Mouse (Mus musculus): ENCODE results near the gene Serp2. TPM values are rescaled to one million over a fixed set of nuclear protein-coding genes. Genes with fewer than 3 reads are reported as not detected.

The Serp2 gene
- polyA plus RNA-seq, 1 experiment from 2014 or later: 125 TPM

DNA sequence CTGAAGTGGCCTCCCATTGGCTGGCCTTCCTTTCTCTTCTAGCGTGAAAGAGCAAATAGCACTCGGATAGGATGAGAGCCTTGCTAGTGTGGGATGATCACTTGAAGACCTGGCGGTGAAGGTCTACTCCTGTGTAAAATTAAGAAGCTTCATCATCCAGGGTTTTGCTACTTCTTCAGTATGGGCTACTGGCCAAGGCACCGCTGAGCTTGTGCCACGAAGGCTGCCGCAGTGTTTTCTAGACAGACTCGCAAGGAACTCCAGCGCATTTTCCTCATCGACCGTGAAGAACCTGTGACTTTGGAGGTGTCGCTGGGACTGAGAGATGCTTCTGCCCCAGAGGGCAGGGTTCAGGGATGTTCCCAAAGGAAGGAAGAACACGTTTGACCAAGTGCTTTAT lies 36.0 kb upstream of the Serp2 start:
- H3K27me3 ChIP-seq: no peaks in the 10 kb centered on the region
- H3K27ac ChIP-seq (replicated peaks): no peak overlapping the region
- H3K4me3 ChIP-seq: no peak overlapping the region
- H3K4me2 ChIP-seq (replicated peaks): no peak overlapping the region
- no peaks in the 10 kb centered on the region for H3K36me3 ChIP-seq
- H3K9me3 ChIP-seq: no peaks in the 10 kb centered on the region
- H3K4me1 ChIP-seq: no peaks in the 10 kb centered on the region
- no peak overlapping the region for H3K9ac ChIP-seq (replicated peaks)
- ATAC-seq (replicated peaks): no peak
- 84% methylated on average over 12 of the region's 12 CpGs for WGBS

DNA sequence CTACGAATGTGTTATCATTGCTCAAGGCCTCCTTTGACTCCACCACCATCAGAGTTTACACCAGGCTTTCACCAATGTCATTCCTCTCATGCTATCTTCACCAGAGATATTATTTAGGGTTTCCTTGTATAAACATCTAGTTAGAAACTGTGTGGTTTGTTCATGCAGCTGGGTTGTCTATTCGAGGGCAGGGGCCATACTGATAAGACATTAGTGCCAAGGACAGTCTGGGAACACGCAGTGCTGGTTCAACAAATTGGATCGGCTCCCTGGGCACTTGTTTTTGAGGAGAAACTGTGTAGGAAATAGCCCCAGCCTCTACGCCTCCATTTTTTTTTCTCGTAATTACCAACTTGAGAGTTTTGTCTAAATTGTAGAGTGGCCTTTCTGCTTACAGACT lies 35.4 kb upstream of the Serp2 start:
- Histone ChIP-seq H3K4me3 (no peak overlapping the region), H3K9ac (replicated peaks) (no peak overlapping the region), H3K36me3 (no peaks in the 10 kb centered on the region), H3K4me2 (replicated peaks) (no peak overlapping the region), H3K4me1 (no peaks in the 10 kb centered on the region), H3K9me3 (no peaks in the 10 kb centered on the region), H3K27me3 (no peaks in the 10 kb centered on the region), H3K27ac (replicated peaks) (no peak overlapping the region)
- WGBS: 90% methylated on average over 6 of the region's 6 CpGs
- ATAC-seq (replicated peaks): no peak

DNA sequence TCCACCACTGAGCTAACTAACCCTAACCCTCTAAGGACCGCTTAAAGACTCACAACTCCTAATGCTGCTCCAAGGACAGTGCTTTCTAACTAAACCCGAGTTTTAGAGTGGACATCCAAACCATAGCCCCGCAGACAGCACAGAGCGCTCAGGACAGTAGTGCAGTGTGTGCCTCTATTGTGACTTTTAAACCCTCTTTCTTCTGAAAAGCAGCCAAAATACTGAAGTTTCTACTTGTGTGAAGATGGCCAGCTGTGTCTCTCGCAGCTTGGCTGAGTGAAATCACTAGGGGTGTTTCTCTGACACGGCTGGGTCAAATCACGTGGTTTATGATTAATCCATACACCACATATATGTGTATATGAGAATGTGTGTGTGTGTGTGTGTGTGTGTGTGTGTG lies 33.4 kb upstream of the Serp2 start:
- H3K27ac ChIP-seq (replicated peaks): no peak overlapping the region
- ATAC-seq (replicated peaks): no peak
- no peak overlapping the region for H3K4me2 ChIP-seq (replicated peaks)
- no peaks in the 10 kb centered on the region for H3K27me3 ChIP-seq
- H3K4me3 ChIP-seq: no peak overlapping the region
- WGBS: 86% methylated on average over 7 of the region's 7 CpGs
- no peaks in the 10 kb centered on the region for H3K36me3 ChIP-seq
- no peaks in the 10 kb centered on the region for H3K9me3 ChIP-seq
- no peak overlapping the region for H3K9ac ChIP-seq (replicated peaks)
- no peaks in the 10 kb centered on the region for H3K4me1 ChIP-seq

DNA sequence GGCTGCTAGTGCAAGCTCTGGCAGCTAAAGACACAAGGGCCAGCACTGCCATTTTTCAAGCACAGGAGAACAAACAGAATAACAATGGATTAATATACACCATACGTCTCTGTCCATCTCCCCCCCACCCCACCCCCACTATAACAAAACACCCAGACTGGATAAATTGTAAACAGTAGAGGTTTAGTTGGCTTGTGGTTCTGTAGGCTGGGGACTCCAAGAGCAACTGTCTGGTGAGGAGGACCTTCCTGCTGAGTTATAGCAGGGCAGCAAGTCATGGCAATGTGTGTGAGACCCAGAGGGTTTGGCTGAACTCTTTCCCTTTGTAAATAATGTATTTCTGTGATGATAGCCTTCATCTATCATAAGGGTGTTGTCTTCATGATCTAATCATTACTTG lies 33.0 kb upstream of the Serp2 start:
- H3K36me3 ChIP-seq: no peaks in the 10 kb centered on the region
- no peak overlapping the region for H3K27ac ChIP-seq (replicated peaks)
- no peaks in the 10 kb centered on the region for H3K4me1 ChIP-seq
- 81% methylated on average over 1 of the region's 1 CpGs for WGBS
- H3K27me3 ChIP-seq: no peaks in the 10 kb centered on the region
- no peak for ATAC-seq (replicated peaks)
- no peak overlapping the region for H3K4me3 ChIP-seq
- H3K9ac ChIP-seq (replicated peaks): no peak overlapping the region
- no peaks in the 10 kb centered on the region for H3K9me3 ChIP-seq
- no peak overlapping the region for H3K4me2 ChIP-seq (replicated peaks)

DNA sequence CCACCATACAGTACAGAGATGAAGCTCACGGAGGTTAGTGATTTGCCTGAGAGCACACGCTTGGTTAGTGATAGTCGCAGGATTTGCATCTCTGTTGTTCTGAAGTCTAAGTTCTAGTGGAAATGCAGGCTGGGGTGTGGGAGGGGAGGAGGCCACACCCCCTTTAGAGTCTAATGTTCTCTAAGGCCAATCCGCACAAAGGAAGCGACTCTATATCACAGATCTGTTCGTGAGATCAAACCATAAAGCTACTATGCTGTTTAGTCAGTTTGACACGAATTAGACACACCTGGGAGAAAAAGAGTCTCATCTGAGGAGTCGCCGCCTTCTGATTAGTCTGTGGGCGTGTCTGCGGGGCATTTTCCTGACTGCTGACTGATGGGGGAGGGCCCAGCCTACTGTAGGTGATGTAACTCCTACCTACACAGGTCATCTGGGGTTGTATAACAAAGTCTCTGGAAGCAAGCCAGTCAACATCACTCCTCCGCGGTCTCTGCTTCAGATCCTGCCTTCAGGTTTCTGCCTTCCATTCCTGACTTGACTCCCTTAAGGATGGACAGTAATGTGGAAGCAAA lies 29.2 kb upstream of the Serp2 start:
- no peaks in the 10 kb centered on the region for H3K9me3 ChIP-seq
- no peaks in the 10 kb centered on the region for H3K36me3 ChIP-seq
- H3K27me3 ChIP-seq: no peaks in the 10 kb centered on the region
- no peak overlapping the region for H3K4me3 ChIP-seq
- ATAC-seq (replicated peaks): no peak
- no peak overlapping the region for H3K4me2 ChIP-seq (replicated peaks)
- no peaks in the 10 kb centered on the region for H3K4me1 ChIP-seq
- 43% methylated on average over 13 of the region's 13 CpGs for WGBS
- H3K27ac ChIP-seq (replicated peaks): no peak overlapping the region
- H3K9ac ChIP-seq (replicated peaks): no peak overlapping the region

DNA sequence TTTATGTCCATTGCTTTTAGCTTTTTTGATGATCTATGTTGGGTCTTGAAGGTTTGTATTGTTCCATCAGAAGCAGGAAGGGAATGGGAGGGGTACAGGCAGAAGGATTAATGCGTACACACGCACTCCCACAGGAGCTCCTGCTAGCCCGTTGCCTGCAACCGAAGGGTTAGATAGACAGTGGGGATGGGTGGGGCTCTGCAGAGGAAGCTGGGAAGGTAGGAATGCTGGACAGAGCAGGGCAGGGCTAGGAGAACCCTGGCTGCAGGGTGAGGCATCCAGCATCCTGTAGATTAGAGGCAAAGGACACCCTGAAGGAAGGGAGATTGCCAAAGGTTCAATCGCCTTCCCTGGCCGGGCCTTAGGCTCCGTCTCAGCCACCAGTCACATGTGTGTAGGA lies 27.3 kb upstream of the Serp2 start:
- Histone ChIP-seq H3K27me3 (no peaks in the 10 kb centered on the region), H3K9ac (replicated peaks) (no peak overlapping the region), H3K4me1 (no peaks in the 10 kb centered on the region), H3K9me3 (no peaks in the 10 kb centered on the region), H3K4me3 (no peak overlapping the region), H3K27ac (replicated peaks) (no peak overlapping the region), H3K4me2 (replicated peaks) (no peak overlapping the region), H3K36me3 (no peaks in the 10 kb centered on the region)
- 82% methylated on average over 7 of the region's 7 CpGs for WGBS
- no peak for ATAC-seq (replicated peaks)

DNA sequence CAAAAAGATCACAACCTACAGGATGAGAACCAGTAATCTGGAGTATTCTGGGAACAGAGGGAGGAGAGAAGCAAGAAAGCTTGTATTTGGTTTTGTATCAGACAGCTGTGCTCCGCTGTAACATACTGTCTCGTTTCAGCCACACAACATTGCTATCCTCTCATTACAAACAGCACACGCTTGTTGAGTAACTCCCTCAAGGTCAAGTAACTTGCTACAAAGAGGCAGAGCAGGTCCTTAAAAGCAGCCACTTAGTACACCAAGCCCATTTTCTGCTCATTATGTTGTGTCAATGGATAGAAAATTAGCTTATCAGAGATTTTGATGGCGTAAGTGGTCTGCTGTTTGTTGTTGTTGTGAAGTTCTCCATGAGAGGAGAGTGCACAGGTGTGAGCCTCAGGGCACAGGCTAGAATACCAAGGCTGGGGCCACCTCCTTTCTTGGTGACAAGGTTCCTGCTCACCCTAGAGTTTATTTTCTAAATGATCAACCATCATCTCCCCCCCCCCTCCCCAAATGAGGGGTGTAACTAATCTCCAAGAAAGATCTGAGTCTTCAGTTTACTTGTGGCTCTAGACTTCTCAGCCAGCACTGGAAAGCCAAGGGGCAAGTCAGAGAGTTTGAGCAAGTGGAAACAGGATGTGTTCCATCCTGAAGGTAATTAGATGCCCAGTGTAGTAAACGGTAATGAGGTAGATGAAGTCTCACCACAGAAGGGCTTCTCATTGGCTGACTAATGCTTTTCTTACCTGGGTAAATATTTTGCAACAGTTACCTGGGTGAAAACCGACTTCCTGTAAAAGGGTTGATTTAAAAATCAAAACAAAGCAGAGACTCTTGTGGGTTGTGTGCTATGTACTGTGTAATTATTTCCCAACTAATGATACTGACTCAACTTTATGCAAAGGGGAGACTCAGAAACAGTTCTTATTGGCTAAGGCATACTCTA lies 25.6 kb upstream of the Serp2 start:
- no peaks in the 10 kb centered on the region for H3K9me3 ChIP-seq
- H3K36me3 ChIP-seq: no peaks in the 10 kb centered on the region
- H3K27ac ChIP-seq (replicated peaks): no peak overlapping the region
- no peak overlapping the region for H3K9ac ChIP-seq (replicated peaks)
- H3K4me1 ChIP-seq: peaks cover 14% of the 10 kb centered on the region
- H3K27me3 ChIP-seq: no peaks in the 10 kb centered on the region
- 79% methylated on average over 6 of the region's 6 CpGs for WGBS
- no peak overlapping the region for H3K4me2 ChIP-seq (replicated peaks)
- no peak for ATAC-seq (replicated peaks)
- H3K4me3 ChIP-seq: no peak overlapping the region

DNA sequence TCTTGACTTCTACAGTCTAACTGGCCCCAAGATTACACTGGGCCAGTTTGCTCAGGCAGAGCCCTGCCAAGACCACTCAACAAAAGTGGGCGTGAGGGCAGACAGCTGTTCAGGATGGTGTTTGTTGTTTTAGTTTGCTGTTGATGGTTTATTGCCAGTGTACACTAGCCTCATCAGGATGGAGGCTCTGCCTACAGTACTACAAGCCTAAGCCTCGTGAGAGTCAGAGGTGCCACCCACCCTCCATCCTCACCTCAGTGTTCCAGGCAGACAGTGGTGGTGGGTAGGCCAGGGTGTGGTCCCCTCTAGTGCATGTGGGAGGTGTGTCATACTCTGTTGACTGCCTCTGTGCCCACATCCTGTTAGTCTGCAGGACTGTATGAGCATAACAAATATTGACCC lies 23.0 kb upstream of the Serp2 start:
- Histone ChIP-seq H3K27me3 (no peaks in the 10 kb centered on the region), H3K4me3 (no peak overlapping the region), H3K4me1 (peaks cover 21% of the 10 kb centered on the region), H3K9ac (replicated peaks) (no peak overlapping the region), H3K9me3 (no peaks in the 10 kb centered on the region), H3K36me3 (no peaks in the 10 kb centered on the region), H3K27ac (replicated peaks) (no peak overlapping the region), H3K4me2 (replicated peaks) (no peak overlapping the region)
- ATAC-seq (replicated peaks): no peak
- WGBS: 76% methylated on average over 2 of the region's 2 CpGs

DNA sequence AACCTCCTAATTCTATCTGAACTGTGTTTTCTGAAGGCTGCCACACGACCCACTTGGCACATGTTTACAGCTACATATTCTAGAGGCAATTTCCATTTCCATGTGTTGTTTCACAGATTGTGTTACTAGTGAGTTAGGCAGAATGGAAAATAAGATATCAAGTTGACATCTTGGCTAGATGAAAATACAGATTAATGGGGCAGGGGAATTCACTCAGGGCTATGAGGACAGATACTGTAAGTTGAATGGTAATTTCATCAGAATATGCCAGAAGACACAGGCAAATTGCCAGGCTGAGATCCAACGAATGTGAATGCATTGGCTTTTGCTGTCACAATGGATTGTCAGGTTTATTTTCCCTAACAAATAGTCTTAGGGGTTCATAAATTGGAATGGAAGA lies 21.2 kb upstream of the Serp2 start:
- Histone ChIP-seq H3K4me2 (replicated peaks) (no peak overlapping the region), H3K36me3 (no peaks in the 10 kb centered on the region), H3K27me3 (no peaks in the 10 kb centered on the region), H3K4me1 (peaks cover 21% of the 10 kb centered on the region), H3K4me3 (no peak overlapping the region), H3K27ac (replicated peaks) (peak overlapping the region; percentile 78), H3K9ac (replicated peaks) (no peak overlapping the region), H3K9me3 (no peaks in the 10 kb centered on the region)
- 19% methylated on average over 2 of the region's 2 CpGs for WGBS
- ATAC-seq (replicated peaks): peak; percentile 72

DNA sequence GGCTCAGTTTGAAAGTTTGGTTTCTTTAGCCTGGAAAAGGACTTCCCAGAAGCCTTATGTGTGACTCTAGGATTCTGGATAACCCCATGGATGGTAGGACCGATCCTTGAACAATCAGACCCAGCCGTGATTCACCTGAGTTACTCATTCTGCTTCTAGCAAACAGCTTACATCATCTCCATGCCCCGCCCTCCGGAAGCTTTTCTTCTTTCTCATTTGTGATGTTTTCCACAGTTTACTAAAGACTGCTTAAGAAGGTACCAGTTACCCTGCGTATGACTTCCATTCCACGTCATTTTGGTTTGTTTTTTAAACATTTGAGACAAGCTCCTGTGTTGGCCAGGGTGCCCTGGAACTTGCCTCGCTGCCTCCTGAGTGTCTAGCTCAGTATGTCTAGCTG lies 13.6 kb upstream of the Serp2 start:
- Histone ChIP-seq H3K9me3 (no peaks in the 10 kb centered on the region), H3K4me2 (replicated peaks) (no peak overlapping the region), H3K27ac (replicated peaks) (no peak overlapping the region), H3K4me3 (no peak overlapping the region), H3K27me3 (no peaks in the 10 kb centered on the region), H3K4me1 (no peaks in the 10 kb centered on the region), H3K9ac (replicated peaks) (no peak overlapping the region), H3K36me3 (no peaks in the 10 kb centered on the region)
- no peak for ATAC-seq (replicated peaks)
- WGBS: 90% methylated on average over 7 of the region's 7 CpGs

DNA sequence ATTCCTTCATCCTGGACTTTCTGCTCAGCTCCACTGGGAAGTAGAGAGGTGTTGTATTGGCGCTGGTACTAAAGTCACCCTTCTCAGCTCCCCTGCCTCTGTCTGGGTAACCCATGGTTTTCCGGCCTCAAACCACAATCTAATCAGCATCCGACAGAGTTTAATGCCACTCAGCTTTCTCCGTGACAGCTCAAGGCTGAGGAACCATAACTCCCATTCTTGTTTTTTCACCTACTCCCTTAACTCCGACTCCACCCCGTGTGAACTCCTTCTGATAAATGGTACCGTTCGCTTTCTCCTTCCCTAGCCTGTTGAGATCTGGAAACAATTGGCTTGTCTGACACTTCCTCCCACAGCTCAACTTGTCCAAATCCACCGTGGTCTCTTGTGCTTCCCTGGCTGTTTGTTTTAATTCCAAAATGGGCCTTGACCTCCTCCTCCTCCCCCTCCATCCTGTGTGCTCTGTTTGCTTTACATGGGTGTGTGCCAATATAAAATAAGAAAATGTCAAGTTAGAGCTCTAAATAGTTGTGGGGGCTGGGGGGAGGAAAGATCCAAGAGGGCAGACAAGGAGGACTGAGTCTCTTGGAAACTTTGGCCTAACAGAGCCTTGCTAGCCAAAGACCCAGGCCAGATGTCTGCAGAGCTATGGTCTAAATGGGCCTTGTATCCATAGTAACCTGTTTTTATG lies 12.7 kb upstream of the Serp2 start:
- Histone ChIP-seq H3K27ac (replicated peaks) (no peak overlapping the region), H3K36me3 (no peaks in the 10 kb centered on the region), H3K9me3 (no peaks in the 10 kb centered on the region), H3K4me3 (no peak overlapping the region), H3K9ac (replicated peaks) (no peak overlapping the region), H3K27me3 (no peaks in the 10 kb centered on the region), H3K4me1 (no peaks in the 10 kb centered on the region), H3K4me2 (replicated peaks) (no peak overlapping the region)
- no peak for ATAC-seq (replicated peaks)
- WGBS: 79% methylated on average over 9 of the region's 9 CpGs

DNA sequence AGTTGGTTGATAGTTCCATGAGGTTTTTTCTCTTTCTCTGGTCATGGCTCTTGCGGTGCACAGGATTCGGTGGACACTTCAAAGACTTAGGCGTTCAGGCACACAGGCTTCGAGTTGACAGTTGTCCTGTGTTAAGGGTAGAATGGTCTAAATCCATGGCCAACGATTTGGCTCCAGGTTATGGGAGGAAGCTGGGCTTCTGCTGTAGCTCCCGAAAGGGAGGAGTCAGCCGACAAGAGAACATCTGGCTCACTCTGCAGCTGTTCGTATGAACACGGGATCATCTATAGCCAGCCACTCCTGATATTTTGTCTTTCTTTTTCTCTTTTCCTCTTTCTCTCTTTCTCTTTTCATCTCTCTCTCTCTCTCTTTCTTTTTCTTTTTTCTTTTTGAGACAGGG lies 11.9 kb upstream of the Serp2 start:
- 86% methylated on average over 9 of the region's 9 CpGs for WGBS

More for the DNA sequence above, 11.9 kb upstream of the Serp2 start:
- Histone ChIP-seq H3K36me3 (no peaks in the 10 kb centered on the region), H3K27me3 (no peaks in the 10 kb centered on the region), H3K4me3 (no peak overlapping the region), H3K4me1 (no peaks in the 10 kb centered on the region), H3K4me2 (replicated peaks) (no peak overlapping the region), H3K9ac (replicated peaks) (no peak overlapping the region), H3K27ac (replicated peaks) (no peak overlapping the region), H3K9me3 (no peaks in the 10 kb centered on the region)
- no peak for ATAC-seq (replicated peaks)

Data from forebrain, embryonic 15.5 days (tissue).